Mouse (Mus musculus): ENCODE measurements around the gene Scpep1.

DNA sequence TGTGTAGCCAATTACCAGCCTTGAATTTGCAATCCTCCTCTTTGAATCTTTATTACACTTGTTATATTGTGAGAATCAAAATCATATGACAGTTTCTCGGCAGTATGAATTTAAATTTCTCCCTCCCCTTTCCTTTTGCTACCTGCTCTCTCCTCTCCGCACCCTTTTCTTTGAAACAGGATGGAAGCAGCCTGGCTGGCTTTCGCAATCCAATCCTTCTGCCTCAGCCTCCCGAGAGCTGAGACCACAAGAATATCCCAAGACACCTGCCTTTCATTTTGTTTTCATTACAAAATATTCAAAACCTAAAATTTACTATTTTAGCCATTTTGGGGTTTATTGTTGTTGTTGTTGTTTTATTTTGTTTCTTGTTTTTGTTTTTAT lies 56.9 kb downstream of the Scpep1 start:
- TF ChIP-seq EP300 (optimal IDR thresholded peaks at IDR 0.05): no peak
- no peak for TF ChIP-seq CTCF (IDR thresholded peaks at IDR 0.05; ENCODE audit: low read depth)

Data from stomach, postnatal 0 days (tissue).